Mouse (Mus musculus) right cerebral cortex, postnatal 4 days (tissue): ENCODE results near the gene Baiap2l1.

ENCODE experiments used
- DNase-seq: peaks from one replicate; pipeline ENCODE4 v3.0.0-alpha.2; 2022

Gene Baiap2l1

DNA sequence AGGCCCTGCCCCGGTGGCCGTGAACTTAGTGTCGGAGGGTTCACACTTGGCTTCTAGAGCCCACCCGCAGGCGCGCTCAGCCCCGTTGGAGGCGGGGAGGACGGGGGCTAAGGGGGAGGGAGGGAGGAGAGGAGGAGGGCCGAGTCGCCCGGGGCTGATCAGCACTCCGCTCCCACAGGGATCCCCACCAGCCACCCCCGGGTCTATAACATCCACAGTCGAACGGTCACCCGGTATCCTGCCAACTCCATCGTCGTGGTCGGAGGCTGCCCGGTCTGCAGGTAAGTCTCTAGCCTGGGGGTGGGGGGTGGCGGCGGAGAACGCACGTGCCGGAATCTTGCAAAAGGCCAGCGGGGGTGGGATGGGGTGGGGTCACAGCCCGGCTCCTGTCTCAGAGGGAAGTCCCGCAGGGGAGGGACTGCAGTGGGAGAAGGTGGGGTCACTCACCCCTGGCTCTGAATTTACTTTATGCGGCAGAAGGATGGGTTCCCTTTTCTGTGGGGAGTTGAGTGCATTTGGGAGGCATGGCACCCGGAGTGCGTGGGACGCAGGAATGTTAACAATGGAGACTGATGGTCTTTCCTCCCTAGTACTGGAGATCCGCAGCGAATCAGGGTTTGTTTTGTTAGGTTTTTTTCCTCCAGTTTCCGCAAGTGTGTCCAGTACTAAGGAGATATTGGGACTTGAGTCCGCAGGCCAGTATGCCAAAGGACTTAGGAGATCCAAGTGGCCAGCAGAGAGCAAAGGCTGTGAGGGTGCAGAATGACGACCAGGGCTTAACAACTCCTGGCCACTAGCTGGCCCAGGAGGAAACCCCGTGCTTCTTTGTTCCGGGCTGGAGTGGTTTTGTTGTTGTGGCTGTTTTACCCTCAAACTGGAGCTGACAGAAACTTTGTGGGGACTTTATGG lies 102.0 kb downstream of the Baiap2l1 start:
- DNase-seq, result peak; percentile 57

DNA sequence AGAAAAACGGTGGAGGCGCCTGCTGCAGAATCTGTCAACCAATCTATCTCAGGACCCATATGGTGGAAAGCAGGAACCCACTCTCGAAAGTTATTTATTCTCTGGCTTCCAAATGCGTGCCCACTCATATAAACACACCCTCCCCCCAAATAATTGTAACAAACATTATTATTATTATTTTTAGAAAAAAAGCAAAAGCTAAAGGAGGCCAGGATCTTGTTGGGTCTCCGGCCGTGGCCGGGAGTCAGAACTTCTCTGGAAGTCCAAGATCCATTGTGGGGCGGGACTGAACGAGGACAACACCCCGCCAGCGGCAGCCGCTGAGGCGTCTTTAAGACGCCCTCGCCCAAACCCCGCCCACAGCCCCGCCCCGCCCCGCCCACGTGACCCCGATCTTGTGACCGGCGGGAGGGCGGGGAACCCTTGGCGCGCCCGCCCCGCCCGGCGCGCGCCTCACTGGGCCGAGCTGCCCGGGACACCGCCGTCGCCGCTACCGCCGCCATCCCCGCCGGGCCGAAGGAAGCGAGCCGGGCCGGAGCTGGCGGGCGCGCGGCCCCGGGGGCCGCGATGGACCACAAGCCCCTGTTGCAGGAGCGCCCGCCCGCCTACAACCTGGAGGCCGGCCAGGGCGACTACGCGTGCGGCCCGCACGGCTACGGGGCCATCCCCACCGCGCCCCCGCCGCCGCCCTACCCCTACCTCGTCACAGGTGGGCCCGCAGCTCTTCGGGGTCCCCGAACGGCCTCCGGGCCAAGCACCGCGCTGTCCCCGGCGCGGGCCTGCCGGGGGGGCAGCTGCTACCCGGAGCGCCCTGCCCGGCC lies 102.9 kb downstream of the Baiap2l1 start:
- peak; percentile 79 for DNase-seq

DNA sequence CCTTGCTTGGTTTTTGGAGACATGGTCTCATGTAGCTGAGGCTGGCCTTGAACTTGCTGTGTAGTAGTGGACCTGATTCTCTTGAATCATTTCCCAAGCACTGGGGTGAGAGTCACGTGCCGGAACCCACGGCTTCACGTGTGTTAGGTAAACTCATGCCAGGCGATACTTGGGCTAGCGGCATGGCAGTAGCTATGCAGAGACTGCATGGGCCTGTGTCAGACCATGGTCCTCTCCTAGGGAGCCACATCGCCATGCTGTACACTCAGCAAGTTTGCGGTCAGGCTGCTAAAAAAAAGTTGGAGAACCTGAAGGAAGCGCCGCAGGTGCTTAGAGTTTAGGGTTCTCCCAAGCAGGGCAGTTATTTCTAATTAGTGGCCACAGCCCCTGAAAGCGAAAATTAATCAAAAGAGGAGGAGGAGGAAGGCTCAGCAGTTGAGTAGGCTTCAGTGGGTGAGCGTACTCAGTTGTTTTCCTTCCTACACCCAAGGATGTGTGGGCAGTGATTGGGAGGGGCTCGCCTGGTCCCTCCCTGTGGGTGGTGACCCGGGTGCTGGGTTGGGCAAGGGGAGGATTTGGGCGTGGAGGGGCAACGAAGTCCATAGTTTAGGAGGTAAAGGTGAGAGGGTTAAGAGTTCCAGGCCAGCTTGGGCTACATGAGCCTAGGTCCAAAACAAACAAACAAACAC lies 103.6 kb downstream of the Baiap2l1 start:
- DNase-seq, result no peak

DNA sequence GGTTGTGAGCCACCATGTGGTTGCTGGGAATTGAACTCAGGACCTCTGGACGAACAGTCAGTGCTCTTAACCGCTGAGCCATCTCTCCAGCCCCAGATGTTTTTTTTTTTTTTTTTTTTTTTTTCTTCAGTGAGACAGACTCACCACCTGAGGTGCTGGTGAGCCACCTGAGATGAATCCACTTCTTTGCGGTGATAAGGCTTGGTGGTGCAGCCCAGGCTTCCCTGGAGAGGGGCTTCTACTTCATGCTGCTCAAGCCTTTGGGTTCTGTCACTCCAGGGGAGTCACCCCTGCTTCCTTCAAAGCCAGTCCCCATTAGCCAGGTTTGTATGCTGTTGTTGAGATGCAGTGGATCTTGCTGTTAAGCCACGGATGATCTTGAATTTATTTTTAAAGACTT lies 104.7 kb downstream of the Baiap2l1 start:
- DNase-seq, result no peak

DNA sequence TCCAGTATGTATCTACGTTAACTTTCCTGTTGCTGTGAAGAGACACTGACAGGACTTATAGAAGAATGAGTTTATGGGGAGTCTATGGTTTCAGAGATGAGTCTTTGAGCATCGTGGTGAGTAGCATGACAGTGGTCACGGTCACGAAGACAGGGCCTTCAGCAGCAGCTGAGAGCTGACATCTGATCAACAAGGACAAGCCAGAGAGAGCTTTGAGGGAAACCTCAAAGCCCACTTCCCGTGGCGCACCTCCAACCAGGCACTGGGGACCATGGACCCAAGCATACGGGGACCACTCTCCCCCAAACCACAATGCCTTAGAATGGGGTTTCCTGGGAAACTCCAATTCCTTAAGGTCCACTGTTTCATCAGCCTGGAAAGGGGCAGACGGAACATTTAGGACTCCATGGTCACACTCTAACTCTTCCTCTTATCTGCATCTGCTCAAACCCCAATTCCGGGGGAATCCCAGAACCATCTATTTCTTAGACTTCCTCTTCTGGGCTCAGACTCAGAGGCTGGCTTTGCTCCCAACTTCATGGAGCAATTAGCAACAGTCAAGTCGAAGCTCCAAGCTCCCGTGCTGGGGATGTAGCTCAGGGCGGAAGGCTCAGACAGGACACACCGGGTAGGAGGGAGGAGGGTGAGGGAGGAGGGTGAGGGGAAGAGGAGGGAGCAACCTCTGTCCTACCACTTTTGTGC lies 105.9 kb downstream of the Baiap2l1 start:
- no peak for DNase-seq

DNA sequence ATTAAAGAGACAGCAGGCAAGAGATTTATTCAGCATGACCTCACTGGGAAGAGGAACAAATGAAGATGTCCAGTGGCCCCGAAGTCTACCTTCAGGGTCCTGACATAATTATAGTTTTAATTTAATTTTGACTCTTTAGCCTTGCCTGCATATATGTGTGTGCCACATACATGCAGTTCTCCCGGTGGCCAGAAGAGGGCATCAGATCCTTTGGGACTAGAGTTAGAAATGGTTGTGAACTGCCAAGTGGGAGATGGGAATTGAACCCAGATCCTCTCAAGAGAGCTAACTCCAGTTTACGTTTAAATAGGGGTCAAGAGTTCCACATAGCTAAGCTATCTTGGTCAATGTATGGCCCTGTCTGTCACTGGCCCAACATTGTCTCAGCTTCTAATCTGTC lies 108.0 kb downstream of the Baiap2l1 start:
- DNase-seq, result no peak

DNA sequence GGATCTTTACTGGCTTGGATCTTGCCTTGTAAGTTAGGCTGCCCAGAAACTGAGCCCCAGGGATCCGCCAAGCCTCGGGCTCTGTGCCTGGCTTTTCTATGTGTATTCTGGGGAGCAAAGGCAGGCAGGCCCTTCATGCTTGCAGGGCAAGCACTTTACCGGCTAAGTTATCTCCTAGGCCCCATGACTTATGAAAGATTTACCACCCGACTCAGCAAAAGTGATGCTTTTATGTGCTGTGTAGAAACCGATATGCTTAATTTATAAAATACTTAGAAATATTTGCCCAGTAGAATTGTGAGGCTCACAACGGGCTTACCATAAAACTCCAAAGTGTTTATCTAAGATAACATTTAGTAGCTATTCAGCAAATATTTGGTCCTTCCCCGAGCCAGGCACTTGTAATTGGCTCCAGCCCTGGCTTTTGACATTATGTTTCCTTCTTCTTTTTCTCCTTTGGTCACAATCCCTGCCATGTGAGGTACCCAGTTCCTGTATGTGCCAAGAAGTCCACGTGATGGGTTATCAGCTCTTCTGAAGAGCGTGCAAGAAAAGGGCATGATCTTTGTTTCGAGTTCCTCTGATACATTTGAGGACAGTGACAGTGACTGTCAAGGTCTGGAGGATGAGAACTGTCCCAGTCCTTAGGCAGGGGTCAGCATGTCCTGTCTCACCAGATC lies 109.9 kb downstream of the Baiap2l1 start:
- DNase-seq, result no peak

DNA sequence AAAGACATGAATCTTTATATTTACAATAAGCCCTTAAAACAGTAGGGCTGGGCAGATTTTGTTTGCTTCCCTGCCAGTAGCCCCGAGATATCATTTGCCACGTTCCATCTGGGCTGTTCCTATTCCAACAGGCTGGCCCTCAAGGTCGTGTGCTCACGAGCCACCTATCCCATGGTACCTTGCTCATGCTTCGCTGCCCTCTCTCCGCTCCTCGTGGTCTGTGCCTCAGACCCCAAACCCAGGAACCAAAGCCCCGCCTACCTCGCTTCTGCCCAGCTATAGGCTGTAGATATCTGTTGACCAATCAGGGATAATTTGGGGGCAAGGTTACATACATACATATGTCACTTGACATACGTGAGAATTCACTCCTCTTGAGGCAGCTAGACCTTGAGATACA lies 110.6 kb downstream of the Baiap2l1 start:
- no peak for DNase-seq

DNA sequence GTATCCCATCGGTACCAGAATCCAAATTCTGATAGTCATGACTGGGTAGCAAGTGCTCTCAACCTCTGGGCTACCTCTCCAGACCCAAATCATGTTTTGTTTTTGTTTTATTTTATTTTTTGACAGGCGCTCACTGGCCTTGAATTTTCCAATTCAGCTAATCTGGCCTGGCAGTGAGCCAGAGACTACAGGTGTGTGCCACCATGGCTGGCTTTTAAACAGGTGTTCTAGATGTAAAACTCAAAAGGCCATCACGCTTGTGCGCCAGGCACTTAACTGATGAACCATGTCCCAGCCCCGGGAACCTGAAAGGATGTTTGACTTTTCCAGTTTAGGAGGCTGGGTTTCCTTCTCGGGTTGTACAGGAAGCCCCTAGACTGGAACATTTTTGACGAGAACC lies 111.2 kb downstream of the Baiap2l1 start:
- DNase-seq, result no peak

DNA sequence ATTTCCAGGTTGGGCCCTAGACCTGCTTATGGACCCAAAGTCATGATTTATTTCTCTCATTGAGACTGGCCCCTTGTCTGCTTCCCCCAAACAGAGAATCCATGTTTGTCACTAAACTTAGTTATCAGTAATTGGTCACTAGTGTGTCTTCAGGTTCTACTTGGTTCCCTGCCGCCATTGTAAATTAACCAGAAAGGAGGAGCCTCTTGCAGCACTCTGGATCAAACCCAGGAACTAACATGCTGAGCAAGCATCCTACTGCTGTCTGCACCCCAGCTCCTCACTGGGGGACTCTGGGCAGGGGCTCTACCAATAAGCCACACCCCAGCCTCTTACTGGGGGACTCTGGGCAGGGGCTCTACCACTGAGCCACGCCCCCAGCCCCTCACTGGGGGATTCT lies 112.3 kb downstream of the Baiap2l1 start:
- no peak for DNase-seq

DNA sequence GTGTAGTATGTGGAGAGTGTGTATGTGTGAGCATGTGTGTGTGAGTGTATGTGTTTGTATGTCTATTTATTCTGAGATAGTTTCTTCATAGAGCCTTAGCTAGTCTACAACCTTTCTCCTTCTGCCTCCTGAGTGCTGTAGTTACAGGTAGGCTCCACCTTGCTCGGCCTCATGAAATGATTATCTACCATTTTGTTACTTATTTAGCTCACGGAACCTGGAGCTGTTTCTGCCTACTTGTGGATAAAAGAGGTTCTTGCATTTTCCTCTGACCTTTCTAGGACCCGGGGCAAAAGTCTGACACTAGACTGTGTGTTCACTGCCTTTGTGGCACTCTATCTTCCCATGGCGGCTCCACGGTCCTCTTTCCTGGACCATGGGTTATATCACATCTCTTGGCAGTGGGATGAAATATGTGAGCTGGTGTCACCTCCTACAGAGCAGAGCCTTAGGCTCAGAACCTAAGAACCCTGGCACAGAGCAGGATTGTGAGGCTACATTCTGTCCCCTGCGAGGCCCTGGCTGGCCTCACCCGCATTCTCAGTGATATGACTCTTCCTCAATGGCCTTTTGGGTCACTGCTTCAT lies 113.9 kb downstream of the Baiap2l1 start, which contains the start of gene Bri3:
Gene Bri3 (plus strand): TSS at position 537 of the 587 bp plus-strand sequence.
- DNase-seq, result no peak

DNA sequence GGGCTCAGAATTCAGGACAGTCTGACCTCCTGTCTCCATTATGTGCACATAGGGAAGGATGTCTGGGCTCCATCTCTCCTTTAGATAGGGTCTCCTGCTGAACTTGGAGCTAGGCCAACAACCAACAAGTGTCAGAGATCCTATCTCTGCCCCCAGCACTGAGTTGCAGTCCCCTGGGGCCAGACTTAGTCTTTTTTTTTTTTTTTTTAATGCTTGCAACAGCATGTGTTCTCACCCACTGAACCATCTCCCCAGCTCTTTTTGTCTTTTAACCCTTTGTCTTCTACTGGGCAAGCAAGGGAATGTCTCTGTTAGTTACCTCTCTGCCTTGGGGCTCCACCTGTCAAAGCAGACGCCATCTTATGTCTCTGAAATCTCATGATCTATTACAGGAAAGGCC lies 118.9 kb downstream of the Baiap2l1 start:
- no peak for DNase-seq

DNA sequence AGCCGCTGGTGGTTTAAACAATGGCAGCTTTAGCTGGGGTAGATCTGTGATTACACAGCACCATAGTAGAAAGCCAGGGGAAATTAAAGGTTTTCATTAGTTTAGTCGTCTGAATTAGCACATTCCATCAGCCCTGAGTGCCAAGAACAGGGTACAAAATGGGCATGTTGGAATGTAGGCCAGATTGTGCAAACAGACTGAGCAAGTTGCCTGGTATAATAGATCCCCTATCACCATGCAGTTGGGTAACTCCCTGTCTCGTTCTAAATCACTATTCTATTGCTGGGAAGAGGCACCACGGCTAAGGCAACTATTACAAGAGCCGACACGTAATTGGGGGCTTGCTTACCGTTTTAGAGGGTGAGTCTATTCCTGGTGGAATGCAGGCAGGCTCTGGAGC lies 123.2 kb downstream of the Baiap2l1 start:
- DNase-seq, result no peak

DNA sequence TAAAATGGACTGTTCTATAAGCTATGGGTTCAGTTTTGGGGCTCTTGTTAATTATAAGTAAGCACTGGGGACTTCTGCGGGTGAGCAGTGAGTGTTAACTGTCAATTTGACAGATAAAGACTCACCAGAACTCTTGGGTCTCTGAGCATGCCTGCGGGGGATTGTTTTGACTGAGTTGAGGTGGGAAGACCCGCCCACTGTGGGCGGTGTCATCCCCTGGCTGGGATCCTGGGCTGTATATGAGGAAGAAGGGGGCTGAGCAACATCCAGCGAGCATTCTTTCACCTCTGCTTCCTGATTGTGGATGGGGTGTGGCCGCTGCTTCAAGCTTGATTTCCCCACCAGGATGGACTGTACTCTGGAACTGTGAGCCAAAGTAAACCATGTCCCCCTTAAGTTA lies 123.7 kb downstream of the Baiap2l1 start:
- DNase-seq, result no peak

DNA sequence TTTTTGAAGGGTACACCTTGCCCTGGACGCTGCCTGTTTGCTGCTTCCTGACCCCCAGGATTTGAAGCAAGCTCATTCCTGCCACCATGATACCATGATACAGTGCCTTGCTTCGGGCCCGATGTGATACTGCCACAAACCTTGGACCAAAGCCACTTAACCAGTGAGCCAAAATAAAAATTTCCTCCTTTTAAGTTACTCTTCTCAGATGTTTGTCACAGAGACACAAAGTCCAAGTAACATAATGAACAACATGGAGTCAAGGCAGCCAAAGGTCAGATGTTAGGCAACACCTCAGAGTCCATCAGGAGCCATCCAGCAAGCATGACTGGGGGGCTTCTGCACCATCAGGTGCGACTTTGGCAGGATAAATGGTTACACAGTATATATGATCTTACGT lies 125.4 kb downstream of the Baiap2l1 start:
- DNase-seq, result no peak

DNA sequence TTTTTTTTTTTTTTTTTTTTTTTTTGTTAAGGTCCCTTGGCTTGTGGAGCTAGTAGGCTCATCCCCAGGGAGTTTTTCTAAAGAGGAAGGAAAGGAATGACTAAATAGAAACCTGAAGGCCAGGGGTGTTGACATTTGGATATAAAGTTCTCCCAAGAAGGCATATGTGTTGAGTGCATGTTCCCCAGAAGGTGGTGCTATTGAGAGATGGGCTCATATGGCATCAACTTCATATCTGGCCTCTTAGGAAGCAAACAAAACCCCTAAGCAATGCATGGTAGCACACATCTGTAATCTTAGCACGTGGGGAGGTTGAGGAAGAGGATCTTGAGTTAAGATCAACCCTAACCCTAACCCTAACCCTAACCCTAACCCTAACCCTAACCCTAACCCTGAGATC lies 126.5 kb downstream of the Baiap2l1 start:
- no peak for DNase-seq

DNA sequence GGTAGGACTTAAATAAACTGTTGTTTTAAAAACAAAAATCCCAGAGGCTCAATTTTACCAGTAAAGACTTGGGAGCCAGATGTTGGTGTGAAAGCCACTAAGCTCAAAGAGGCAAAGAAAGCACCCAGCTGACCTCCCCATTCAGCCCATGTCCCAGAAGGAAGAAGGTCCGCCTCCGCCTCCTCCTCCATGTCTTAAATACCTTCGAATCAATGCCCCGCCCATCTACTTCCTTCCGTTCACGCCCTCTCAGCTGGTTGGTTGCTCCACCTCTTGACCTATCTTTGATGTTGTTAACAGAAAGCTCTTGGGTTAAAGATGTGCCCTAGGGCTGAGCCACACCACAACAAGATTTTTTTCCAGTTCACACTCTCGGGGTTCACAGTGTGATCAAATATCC lies 127.7 kb downstream of the Baiap2l1 start:
- no peak for DNase-seq

DNA sequence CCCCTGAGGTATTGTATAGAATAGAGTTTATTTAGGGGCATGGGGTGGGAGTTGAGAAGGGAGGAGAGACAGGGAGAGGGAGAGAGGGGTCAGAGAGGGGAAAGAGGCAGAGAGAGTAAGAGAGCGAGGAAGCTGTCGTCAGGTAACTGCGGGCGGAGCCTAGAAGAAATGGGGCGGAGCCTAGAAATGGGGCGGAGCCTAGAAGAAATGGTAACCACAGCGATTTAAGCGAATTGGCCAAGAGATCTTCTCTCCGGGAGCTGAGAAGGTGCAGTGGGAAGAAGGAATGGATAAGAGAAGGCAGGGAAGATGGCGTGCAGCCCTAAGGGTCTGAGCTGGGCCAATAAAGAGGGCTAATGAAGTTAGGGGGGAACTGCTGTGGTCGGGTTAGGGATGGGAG lies 131.7 kb downstream of the Baiap2l1 start:
- DNase-seq, result no peak

DNA sequence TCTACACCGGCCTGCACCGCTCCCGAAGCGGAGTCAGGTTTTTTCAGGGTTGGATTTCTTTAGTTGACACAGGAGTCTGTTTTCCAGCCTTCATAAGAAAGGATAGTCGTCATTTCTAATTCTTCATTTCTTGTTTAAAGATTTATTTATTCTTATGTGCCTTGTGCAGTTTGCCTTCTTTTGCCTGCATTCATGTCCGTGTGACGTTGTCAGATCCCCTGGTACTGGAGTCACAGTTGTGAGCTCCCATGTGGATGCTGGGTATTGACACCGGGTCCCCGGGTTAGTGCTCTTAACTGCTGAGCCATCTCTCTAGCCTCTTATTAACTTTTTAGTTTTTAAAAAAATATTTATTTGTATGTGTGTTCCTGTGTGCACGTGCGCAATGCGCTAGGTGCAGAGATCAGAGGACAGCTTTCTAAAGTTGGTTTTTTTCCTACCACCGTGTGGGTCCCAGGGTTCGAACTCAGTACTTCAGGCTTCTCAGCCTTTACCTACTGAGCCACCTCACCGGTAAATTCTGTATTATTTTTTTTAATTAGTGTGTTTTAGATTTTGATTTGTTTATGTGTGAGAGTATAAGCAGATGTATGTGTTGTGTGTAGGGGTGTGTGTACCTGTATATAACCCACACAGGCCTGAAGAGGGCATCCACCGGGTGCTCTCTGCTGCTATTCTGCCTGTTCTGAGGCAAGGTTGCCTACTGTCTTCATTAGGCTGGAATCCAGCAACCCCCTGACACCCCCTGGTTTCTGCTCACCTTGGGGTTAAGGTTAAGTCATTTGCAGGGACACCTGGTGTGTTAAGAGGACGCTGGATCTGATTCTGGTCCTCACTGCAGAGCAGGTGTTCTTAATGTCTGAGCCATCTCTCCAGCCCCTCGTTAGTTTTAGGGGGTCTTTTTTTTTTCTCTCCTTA lies 133.8 kb downstream of the Baiap2l1 start:
- DNase-seq, result no peak

DNA sequence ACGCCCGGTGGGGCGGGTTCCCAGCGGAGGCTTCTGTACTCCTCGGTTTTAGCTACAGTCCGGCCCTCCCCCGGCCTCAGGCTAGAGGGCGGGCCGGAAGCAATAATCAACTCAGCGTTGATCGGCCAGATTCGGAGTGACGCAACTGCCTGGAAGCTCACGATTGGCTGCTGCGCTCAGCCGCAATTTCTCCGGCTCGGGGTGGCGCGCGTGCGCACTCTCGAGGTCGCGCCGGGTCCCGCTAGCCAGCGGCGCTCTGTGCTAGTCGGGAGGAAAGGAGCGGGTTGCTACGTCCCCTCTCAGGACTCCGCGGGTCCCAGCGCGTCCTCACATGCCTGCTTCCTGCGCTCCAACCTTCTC lies 134.4 kb downstream of the Baiap2l1 start, which contains the start of gene Tecpr1:
Gene Tecpr1 (minus strand): TSS at position 113 of the 360 bp plus-strand sequence.
- DNase-seq, result peak; percentile 92
